Mouse (Mus musculus): ENCODE measurements at regions not wholly inside any gene's neighbourhood (a gene's known extent, or its start where the extent isn't known, plus 50 kb on each side); places are given as distances from the start of the nearest gene placed in this dataset.

DNA sequence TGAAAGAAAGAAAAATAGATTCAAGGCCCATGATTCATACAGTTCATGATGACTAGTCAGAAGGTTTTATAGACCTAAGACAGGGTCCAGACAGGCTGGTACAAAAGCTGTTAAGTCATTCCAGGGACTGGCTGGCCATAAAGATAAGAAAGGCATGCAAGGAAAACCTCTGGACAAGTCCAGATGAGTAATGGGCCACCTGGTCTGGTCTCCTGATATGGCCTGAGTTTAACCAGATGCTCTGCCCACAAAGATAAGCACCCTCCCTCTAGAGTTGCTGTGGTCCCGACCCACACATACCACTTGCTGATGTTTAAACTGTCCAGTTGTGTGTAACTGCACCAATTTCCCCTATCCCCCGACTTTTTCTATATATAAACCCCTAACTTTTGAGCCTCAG is 934.7 kb upstream of the Ndn start:
- ATAC-seq (ENCODE audit: low FRiP score): no peak
- Histone ChIP-seq H3K9me3 (ENCODE audit: low read length) (peaks cover 10% of the 10 kb centered on the region), H3K27me3 (ENCODE audit: insufficient read depth, low read length) (no peaks in the 10 kb centered on the region), H3K36me3 (ENCODE audit: insufficient read depth, low read length) (no peaks in the 10 kb centered on the region), H3K4me3 (ENCODE audit: low read depth, low read length) (no peak overlapping the region), H3K4me1 (ENCODE audit: insufficient read depth, low read length) (no peaks in the 10 kb centered on the region), H3K9ac (replicated peaks; ENCODE audit: low read length, poor library complexity, severe bottlenecking) (no peak overlapping the region), H3K27ac (ENCODE audit: low read depth, low read length) (no peak overlapping the region), H3K4me2 (ENCODE audit: low read depth, low read length, poor library complexity, severe bottlenecking) (no peak overlapping the region)
- TF ChIP-seq CTCF (IDR thresholded peaks at IDR 0.05): no peak
- no peak for DNase-seq (ENCODE audit: low spot score)
- WGBS: 52% methylated on average over 2 of the region's 2 CpGs

DNA sequence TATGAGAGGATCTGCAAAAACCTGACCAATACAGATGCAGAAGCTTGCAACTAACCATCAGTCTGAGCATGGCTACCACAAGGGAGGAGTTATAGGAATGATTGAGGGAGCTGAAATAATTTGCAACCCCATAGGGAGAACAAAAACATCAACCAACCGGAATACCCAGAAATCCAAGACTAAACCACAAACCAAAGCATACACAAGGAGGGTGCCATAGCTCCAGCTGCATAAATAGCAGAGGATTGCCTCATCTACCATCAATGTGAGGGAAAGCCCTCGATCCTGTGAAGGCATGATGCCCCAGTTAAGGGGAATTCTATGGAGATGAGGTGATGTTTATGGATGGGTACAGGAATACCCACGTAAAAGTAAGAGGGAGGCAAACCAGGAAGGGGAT is 929.8 kb upstream of the Ndn start:
- Histone ChIP-seq H3K4me3 (ENCODE audit: low read depth, low read length) (no peak overlapping the region), H3K27ac (ENCODE audit: low read depth, low read length) (no peak overlapping the region), H3K4me2 (ENCODE audit: low read depth, low read length, poor library complexity, severe bottlenecking) (no peak overlapping the region), H3K36me3 (ENCODE audit: insufficient read depth, low read length) (no peaks in the 10 kb centered on the region), H3K9me3 (ENCODE audit: low read length) (no peaks in the 10 kb centered on the region), H3K9ac (replicated peaks; ENCODE audit: low read length, poor library complexity, severe bottlenecking) (no peak overlapping the region), H3K27me3 (ENCODE audit: insufficient read depth, low read length) (no peaks in the 10 kb centered on the region), H3K4me1 (ENCODE audit: insufficient read depth, low read length) (no peaks in the 10 kb centered on the region)
- TF ChIP-seq CTCF (IDR thresholded peaks at IDR 0.05): no peak
- no peak for DNase-seq (ENCODE audit: low spot score)
- 75% methylated on average over 3 of the region's 3 CpGs for WGBS
- no peak for ATAC-seq (ENCODE audit: low FRiP score)

DNA sequence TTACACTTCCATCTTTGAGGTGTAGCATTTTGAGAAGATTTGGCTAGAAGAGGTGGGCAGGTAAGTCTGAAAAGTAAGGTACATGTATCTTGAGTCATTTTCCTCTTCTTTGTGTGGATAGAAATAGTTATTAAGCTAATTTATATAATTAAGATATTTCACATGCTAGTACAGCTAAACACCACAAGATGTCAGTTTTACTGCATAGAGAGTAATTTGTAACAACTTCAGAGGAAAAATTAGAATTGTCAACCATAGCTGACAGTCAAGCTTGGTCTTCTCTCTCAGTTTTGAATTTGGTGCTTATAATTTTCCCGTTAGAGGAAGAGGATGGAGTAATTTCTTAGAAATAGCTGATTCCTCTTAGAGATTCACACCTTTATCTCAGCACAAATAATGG is 890.6 kb upstream of the Ndn start:
- Histone ChIP-seq H3K4me3 (ENCODE audit: low read depth, low read length) (no peak overlapping the region), H3K9me3 (ENCODE audit: low read length) (no peaks in the 10 kb centered on the region), H3K4me2 (ENCODE audit: low read depth, low read length, poor library complexity, severe bottlenecking) (no peak overlapping the region), H3K27ac (ENCODE audit: low read depth, low read length) (no peak overlapping the region), H3K4me1 (ENCODE audit: insufficient read depth, low read length) (no peaks in the 10 kb centered on the region), H3K36me3 (ENCODE audit: insufficient read depth, low read length) (no peaks in the 10 kb centered on the region), H3K27me3 (ENCODE audit: insufficient read depth, low read length) (no peaks in the 10 kb centered on the region), H3K9ac (replicated peaks; ENCODE audit: low read length, poor library complexity, severe bottlenecking) (no peak overlapping the region)
- ATAC-seq (ENCODE audit: low FRiP score): no peak
- no peak for DNase-seq (ENCODE audit: low spot score)
- peak; percentile 53 for TF ChIP-seq CTCF (IDR thresholded peaks at IDR 0.05)
- 67% methylated on average over 1 of the region's 1 CpGs for WGBS

DNA sequence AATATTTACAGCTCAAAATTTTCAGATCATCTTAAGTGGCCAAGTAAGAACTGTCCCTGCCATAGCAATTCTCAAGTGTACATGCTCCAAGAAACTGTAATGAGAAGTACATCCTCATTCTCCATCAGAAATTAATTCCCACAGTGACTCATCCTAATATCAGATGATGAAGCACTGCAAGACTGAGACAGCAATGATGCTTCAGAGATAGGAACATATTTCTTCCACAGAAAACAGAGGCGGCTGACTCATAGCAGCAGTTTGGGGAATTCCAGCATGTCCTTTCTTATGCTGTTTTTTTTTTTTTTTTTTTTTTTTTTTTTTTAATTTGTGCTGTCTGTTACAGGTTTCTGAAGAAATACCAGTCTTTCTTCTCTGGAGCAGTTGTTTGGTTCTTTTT is 865.3 kb upstream of the Ndn start:
- WGBS: 96% methylated on average over 1 of the region's 1 CpGs

DNA sequence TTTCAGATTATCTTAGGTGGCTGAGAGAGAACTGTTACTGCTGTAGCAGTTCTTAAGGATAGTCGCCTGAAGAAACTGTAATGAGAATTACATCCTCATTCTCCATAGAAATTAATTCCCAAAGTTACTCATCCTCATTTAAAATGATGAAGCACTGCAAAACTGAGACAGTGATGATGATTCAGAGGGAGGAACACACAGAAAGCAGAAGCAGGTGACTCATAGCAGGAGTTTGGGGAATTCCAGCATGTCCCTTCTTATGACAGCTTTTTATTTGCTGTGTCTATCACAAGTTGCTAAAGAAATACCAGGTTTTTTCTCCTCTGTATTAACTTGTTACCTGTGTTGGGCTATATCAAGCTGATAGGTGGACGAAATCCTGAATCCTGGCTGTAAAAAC is 831.6 kb upstream of the Ndn start:
- no peak overlapping the region for H3K4me3 ChIP-seq (ENCODE audit: low read depth, low read length)
- no peak for TF ChIP-seq CTCF (IDR thresholded peaks at IDR 0.05)
- H3K27me3 ChIP-seq (ENCODE audit: insufficient read depth, low read length): no peaks in the 10 kb centered on the region
- ATAC-seq (ENCODE audit: low FRiP score) (no peak), DNase-seq (ENCODE audit: low spot score) (peak; percentile 0)
- no peaks in the 10 kb centered on the region for H3K4me1 ChIP-seq (ENCODE audit: insufficient read depth, low read length)
- no peaks in the 10 kb centered on the region for H3K9me3 ChIP-seq (ENCODE audit: low read length)
- no peak overlapping the region for H3K4me2 ChIP-seq (ENCODE audit: low read depth, low read length, poor library complexity, severe bottlenecking)
- H3K36me3 ChIP-seq (ENCODE audit: insufficient read depth, low read length): no peaks in the 10 kb centered on the region
- no peak overlapping the region for H3K9ac ChIP-seq (replicated peaks; ENCODE audit: low read length, poor library complexity, severe bottlenecking)
- 67% methylated on average over 2 of the region's 2 CpGs for WGBS
- H3K27ac ChIP-seq (ENCODE audit: low read depth, low read length): no peak overlapping the region

More for the DNA sequence above, 865.3 kb upstream of the Ndn start:
- H3K4me1 ChIP-seq (ENCODE audit: insufficient read depth, low read length): no peaks in the 10 kb centered on the region
- no peak overlapping the region for H3K27ac ChIP-seq (ENCODE audit: low read depth, low read length)
- H3K9me3 ChIP-seq (ENCODE audit: low read length): 0 out of 2 replicates have a peak, but pooled peaks cover 4% of the 10 kb centered on the region
- ATAC-seq (ENCODE audit: low FRiP score): no peak
- H3K36me3 ChIP-seq (ENCODE audit: insufficient read depth, low read length): no peaks in the 10 kb centered on the region
- DNase-seq (ENCODE audit: low spot score): no peak
- no peak overlapping the region for H3K4me2 ChIP-seq (ENCODE audit: low read depth, low read length, poor library complexity, severe bottlenecking)
- no peak for TF ChIP-seq CTCF (IDR thresholded peaks at IDR 0.05)
- no peaks in the 10 kb centered on the region for H3K27me3 ChIP-seq (ENCODE audit: insufficient read depth, low read length)
- H3K4me3 ChIP-seq (ENCODE audit: low read depth, low read length): no peak overlapping the region
- no peak overlapping the region for H3K9ac ChIP-seq (replicated peaks; ENCODE audit: low read length, poor library complexity, severe bottlenecking)

DNA sequence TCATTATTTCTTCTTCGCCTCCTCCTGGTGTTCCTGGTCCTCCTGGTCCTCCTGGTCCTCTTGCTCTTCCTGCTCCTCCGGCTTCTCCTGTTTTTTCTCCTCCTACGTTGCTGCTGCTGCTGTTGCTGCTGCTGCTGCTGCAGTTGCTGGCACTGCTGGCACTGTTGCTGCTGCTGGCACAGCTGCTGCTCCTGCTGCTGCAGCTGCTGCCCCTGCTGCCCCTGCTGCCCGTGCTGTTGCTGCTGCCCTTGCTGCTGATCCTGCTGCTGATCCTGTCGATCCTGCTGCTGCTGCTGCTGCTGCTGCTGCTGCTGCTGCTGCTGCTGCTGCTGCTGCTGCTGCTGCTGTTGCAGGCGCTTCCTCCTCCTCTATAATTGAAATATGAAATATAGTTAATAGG is 811.2 kb upstream of the Ndn start:
- Histone ChIP-seq H3K9ac (replicated peaks; ENCODE audit: low read length, poor library complexity, severe bottlenecking) (no peak overlapping the region), H3K9me3 (ENCODE audit: low read length) (no peaks in the 10 kb centered on the region), H3K4me2 (ENCODE audit: low read depth, low read length, poor library complexity, severe bottlenecking) (no peak overlapping the region), H3K27me3 (ENCODE audit: insufficient read depth, low read length) (no peaks in the 10 kb centered on the region), H3K4me3 (ENCODE audit: low read depth, low read length) (no peak overlapping the region), H3K36me3 (ENCODE audit: insufficient read depth, low read length) (no peaks in the 10 kb centered on the region), H3K4me1 (ENCODE audit: insufficient read depth, low read length) (no peaks in the 10 kb centered on the region), H3K27ac (ENCODE audit: low read depth, low read length) (no peak overlapping the region)
- ATAC-seq (ENCODE audit: low FRiP score) (no peak), DNase-seq (ENCODE audit: low spot score) (no peak)
- WGBS: 63% methylated on average over 6 of the region's 6 CpGs
- TF ChIP-seq CTCF (IDR thresholded peaks at IDR 0.05): no peak

Data from midbrain, postnatal 0 days (tissue).